Mouse (Mus musculus) kidney, adult 2 months (tissue): Measurements from ENCODE around the gene Zfp821.
A peak's percentile ranks its signal among the peaks of the same experiment; 100 is the strongest.

ENCODE experiments used
- CTCF ChIP-seq: fragments of 200-500 bp; conservative IDR thresholded peaks from 2 replicates; pipeline ENCODE4 v1.5.1; 2011; ENCODE audit warnings: low read depth, mild to moderate bottlenecking, control low read depth, low read length, moderate library complexity, mixed read lengths; ENCODE audit not compliant: insufficient read depth, insufficient read length
- POLR2A ChIP-seq: fragments of 200-500 bp; IDR thresholded peaks from one replicate; pipeline ENCODE4 v1.6.1; 2011; ENCODE audit warnings: low read depth, low read length, control low read depth

DNA sequence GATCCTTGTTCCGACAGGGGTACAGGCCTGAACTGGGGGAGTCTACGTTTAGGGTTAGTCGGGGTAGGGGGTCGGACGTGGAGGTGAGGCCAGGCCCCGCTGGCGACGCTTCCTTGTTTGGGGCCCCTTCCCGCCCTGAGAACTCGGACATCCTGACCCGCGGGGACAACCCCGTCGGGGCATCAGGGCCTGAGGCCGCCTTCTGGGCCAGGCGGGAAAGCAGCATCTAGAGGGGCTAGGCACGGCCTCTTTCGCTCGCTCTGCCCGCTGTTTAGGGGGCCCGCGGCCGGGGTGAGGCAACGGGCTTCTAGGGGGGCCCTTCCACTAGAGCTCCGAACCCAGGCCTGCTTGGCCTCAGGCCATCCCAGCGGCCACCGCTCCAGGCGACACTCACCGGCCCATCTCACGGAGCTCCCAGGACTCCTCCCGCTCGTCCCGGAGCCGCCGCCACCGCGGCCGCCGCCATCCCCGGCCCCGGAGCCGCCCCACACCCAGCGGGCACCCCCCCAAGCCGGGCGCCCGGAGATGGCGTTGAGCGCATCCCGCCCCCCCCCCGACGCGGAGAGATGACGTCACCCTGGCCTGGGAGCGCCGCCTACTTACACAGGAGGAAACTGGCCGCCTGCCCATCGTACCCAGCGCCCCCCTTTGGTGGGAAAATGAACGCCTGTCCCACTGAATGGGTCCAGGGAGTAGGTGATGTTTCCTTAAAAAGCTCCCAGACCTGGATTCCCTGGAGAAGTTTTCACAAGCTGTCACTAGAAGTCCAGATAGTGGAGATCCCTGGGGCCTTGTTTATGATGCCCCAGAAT, 32.1 kb downstream of the Zfp821 start, which contains the start of gene Atxn1l:
- peak; percentile 50 for TF ChIP-seq CTCF
- TF ChIP-seq POLR2A, result no peak
